Mouse (Mus musculus) embryonic stem cell, embryonic (primary cell): ENCODE data around the gene Cdc26.

Experiments used
- CTCF ChIA-PET, 4 experiments: fragments of 300-600 bp in 2 of 4; fragments of 350-600 bp in 2 of 4; sonication (Branson Sonifier 250); formaldehyde crosslinking; loops; one replicate each; lab custom pipeline; 2022; ENCODE audit warnings: inconsistent platforms in 2 of 4; lab: Charles Lee
- POLR2A ChIA-PET, 4 experiments: fragments of 300-600 bp in 2 of 4; fragments of 350-600 bp in 2 of 4; sonication (Branson Sonifier 250); formaldehyde crosslinking; loops; one replicate each; lab custom pipeline; 2022; ENCODE audit warnings: antibody characterized with exemption in 4 of 4, inconsistent platforms in 1 of 4; lab: Charles Lee

Gene Cdc26

DNA sequence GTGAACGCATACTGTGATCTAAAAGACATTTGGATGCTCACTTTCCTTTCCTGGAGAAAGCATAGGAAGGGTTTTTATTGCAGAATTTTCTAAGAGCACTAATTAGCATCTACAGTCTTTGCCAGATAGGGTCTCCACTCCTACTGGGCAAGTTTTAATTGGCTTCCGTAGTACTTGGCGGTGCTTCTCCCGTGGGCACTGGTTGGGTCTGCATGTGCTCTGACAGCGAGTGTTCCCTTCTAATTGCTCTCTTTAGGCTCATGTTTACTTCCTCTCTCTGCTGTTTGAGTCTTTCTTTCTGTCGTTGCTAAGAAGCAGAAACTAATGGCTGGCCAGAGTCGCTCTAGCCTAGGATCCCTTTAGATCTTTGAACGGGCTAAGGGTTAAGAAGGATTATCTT, 10.0 kb upstream of the Cdc26 start:
- CTCF ChIA-PET, result no interaction called here
- POLR2A ChIA-PET, result interaction anchor here in 1 of 4 experiments (1.0 to 14.4 kb wide), 3 partner anchors 10 to 11 kb away, joined by 5 to 126 read pairs (median 18); partner anchors contain the start of genes Cdc26 and Prpf4

DNA sequence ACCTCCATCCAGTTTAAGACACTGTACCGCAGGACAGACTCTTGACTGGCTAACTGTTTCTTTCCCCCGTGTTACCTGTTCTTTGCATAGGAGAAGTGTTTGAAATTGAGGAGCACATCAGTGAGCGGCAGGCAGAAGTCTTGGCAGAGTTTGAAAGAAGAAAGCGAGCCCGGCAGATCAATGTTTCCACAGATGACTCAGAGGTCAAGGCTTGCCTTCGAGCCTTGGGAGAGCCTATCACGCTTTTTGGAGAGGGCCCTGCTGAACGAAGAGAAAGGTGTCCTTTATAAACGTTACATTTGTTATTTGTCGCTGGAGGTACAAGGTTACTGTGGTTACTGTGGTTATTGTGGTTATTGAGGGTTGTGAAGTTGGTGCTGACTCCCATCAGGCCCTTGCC, 3.2 kb upstream of the Cdc26 start:
- POLR2A ChIA-PET, result interaction anchor here in 3 of 4 experiments (0.5 to 8.8 kb wide), 7 partner anchors 9 to 59 kb away, joined by 3 to 126 read pairs (median 4); partner anchors contain the start of genes Fkbp15 (in 2 of the 3), Slc31a1 (in 2 of the 3) and Wdr31 (in 1 of the 3)

DNA sequence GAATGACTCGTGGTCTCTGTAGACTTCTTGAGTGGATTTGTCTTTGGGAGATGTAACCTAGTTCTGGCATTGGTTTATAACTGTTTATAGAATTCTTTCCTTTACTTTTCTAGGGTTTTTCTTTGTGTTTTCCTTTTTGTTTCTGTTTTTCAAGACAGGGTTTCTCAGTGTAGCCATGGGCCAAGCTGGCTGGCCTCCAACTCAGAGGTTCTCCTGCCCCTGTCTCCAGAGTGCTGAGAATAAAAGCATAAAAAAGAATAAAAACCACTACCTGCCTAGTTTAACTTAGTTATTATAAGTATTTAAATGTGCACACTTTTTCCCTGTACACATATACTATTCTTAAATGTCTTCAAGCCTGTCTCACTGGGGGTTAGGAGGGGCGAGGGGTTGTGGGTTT, 1.9 kb upstream of the Cdc26 start:
- CTCF ChIA-PET, result no interaction called here
- POLR2A ChIA-PET, result interaction anchor here in 2 of 4 experiments (0.6 to 8.8 kb wide), 15 partner anchors 11 to 202 kb away, joined by 3 to 126 read pairs (median 6); partner anchors contain the start of genes Fkbp15 (in 2 of the 2), Slc31a1 (in 2 of the 2) and Rnf183 (in 1 of the 2)

More for the DNA sequence above, 3.2 kb upstream of the Cdc26 start:
- CTCF ChIA-PET, result no interaction called here

DNA sequence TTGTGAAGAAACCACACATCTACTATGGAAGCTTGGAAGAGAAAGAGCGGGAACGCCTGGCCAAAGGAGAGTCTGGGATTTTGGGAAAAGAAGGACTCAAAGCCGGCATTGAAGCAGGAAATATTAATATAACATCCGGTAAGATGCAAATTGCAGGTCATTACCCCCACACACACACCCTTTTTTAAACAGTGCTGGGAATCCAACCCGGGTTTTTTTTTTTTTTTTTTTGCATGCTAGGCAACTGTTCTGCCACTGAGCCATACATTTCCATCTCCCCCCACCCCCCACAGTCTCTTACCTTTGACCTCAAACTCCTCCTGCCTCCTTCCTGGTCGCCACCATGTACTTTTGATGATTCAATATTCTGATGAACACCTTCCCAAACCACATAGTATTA, 1.2 kb upstream of the Cdc26 start:
- CTCF ChIA-PET, result interaction anchor here in 1 of 4 experiments (0.6 to 1.1 kb wide), 2 partner anchors 11 to 17 kb away, joined by 3 read pairs; no protein-coding TSS in a partner anchor
- POLR2A ChIA-PET, result interaction anchor here (0.6 to 8.8 kb wide), 37 partner anchors 8 to 201 kb away, joined by 3 to 126 read pairs (median 6); partner anchors contain the start of genes Fkbp15 (in 3 of the 4), Slc31a1 (in 3 of the 4), 4933430I17Rik (in 1 of the 4) and Alad (in 1 of the 4)

DNA sequence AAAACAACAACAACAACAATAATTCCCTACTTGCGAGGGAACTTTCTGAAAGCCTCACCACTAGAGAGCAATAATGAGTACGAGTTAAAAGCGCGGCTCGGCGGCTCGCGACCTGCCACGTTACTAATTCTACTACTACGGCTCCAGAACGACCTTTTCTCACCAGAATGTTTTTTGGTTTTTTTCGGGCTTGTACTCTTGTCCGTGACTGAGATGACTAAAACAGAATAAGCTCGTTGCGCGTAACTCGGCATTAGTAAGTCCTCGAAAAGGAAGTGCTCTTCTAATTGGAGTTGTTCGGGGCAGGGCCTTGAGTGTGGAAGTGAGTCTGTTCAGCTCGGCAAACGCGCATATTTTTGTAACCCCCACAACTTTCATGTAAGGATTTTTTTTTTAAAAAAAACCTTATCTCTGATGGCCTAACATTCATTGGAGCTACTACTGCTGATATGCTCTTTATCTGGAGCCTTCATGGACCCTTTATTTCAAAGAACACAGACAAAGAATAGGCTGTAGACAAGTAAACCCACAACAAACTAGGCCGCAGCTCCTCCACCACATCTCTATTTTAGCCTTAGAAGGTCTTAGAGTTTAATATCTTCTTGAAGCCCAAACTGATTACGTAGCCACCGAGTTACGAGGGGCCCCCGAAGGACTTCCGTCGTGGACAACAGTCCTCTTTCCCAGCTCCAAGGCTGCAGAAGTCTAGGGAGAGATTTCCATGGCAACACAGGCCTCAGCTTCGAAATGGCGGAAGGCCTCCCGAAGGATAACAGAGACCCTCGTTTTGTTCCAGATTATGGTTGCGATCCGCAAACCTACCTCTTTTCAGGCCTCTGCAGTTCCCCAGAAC, 486 bp downstream of the Cdc26 start:
- CTCF ChIA-PET, result interaction anchor here in 3 of 4 experiments (0.7 to 1.9 kb wide), 16 partner anchors 13 to 356 kb away, joined by 3 to 7 read pairs (median 4); partner anchors contain the start of genes Fkbp15 (in 2 of the 3) and Slc31a1 (in 2 of the 3)
- POLR2A ChIA-PET, result interaction anchor here (0.5 to 8.8 kb wide), 82 partner anchors 8 to 1278 kb away, joined by 3 to 126 read pairs (median 4); partner anchors contain the start of genes 4933430I17Rik (in 4 of the 4), Pole3 (in 4 of the 4), Fkbp15 (in 3 of the 4) and Slc31a1 (in 3 of the 4)

DNA sequence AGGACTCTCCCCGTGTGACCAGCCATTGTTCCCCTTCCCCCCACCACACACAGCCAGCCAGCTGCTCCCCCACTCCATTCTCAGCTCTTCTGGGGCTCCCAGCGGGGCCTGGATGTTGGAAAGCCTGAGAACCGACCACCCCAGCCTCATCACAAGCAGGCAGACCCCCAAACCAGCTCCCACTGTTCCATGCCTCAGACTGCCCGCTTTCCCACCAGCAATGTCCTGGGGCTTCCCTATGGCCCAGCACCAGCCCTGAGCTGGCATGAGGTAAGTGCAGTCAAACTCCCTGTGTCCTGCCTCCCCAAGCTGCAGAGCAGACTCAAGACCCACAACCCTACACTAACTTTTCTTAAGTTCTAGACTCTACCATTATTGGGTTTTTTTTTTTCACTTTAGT, 2.3 kb downstream of the Cdc26 start:
- CTCF ChIA-PET, result interaction anchor here in 1 of 4 experiments (0.6 to 1.6 kb wide), 8 partner anchors 23 to 358 kb away, joined by 3 to 8 read pairs (median 3); partner anchors contain the start of genes Fkbp15 and Slc31a1
- POLR2A ChIA-PET, result interaction anchor here in 3 of 4 experiments (0.6 to 8.8 kb wide), 15 partner anchors 7 to 158 kb away, joined by 3 to 126 read pairs (median 5); partner anchors contain the start of genes Fkbp15 (in 3 of the 3) and Slc31a1 (in 3 of the 3)

DNA sequence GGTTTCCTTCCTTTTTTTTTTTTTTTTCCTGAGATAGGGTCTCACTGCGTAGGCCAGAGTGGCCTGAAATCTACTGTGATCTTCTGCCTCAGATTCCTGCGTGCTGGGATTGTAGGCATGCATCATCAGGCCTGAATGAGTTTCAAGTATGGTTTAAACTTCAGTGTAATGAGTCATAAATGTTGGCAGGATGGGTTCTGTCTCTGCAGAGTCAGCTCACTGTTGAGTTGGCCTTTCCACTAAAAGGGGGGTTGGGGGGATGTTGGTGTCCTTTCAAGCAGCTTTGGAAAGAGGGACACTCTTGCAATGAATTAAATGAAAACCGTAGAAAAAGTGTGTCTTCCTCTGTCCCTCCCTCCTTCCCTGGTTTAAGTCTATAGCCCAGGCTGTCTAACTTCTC, 9.5 kb downstream of the Cdc26 start:
- ChIA-PET POLR2A (interaction anchor here in 3 of 4 experiments (0.6 to 5.2 kb wide), 21 partner anchors 8 to 117 kb away, joined by 3 to 53 read pairs (median 5); partner anchors contain the start of genes Cdc26 (in 3 of the 3), Fkbp15 (in 3 of the 3), Prpf4 (in 3 of the 3) and Slc31a1 (in 3 of the 3)), CTCF (interaction anchor here in 1 of 4 experiments (0.6 kb wide), 1 partner anchor 82 kb away, joined by 3 read pairs; no protein-coding TSS in a partner anchor)

DNA sequence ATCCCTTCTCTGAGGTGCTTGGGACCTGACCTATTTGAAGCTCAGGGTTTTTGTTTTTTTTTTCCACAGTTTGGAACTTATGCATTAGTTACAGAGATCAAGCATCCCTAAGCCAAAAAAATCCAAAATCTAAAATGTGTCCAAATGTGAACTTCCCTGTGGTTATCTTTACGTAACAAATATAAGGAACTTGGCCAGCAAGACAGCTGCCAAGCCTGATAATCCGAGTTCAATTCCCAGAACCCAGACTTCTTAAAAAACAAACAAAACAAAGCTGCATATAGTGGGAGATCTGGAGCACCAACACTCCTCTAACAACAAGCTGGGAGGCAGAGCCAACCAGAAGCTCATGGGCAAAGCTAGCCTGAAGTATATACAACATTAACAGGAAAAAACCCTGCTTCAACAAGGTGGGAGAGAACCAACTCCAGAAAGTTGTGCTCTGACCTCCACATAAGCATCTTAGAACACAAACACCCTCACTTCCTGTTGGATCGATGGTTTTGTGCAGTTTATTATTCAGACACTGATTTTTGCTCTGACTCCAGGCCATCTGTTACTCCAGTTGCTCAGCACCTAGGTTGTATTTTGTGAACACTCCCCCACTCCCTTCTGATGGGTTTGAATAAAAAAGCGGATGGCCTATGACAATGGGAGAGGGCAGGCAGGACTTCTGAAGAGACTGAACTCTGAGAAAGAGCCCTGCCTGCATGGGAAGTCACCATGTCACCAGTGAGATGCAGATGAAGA, 10.7 kb downstream of the Cdc26 start:
- CTCF ChIA-PET, result interaction anchor here in 1 of 4 experiments (1.0 kb wide), 1 partner anchor 58 kb away, joined by 3 read pairs; no protein-coding TSS in a partner anchor
- POLR2A ChIA-PET, result interaction anchor here in 3 of 4 experiments (0.6 to 5.2 kb wide), 15 partner anchors 8 to 70 kb away, joined by 3 to 53 read pairs (median 5); partner anchors contain the start of genes Fkbp15 (in 3 of the 3), Slc31a1 (in 3 of the 3), Cdc26 (in 2 of the 3) and Prpf4 (in 2 of the 3)

DNA sequence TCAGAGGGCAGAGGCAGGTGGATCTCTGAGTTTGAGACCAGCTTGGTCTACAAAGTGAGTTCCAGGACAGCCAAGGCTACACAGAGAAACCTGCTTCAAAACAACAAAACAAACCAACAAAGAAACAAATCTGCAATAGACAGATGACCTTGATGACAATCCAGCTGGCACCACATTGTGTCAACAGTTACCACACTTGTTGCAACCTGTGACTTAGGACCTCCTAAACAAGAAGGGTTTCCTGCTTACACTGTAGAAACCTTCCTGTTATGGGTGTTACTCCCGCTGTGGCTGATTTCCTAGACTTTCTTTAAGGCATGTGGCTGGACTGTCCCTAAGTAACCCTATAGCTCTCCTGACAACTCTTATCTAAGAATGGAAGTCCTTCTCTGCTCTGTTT, 12.6 kb downstream of the Cdc26 start:
- ChIA-PET CTCF (no interaction called here), POLR2A (interaction anchor here in 3 of 4 experiments (0.7 to 2.2 kb wide), 5 partner anchors 11 to 40 kb away, joined by 3 to 11 read pairs (median 5); partner anchors contain the start of genes Cdc26 (in 2 of the 3), Prpf4 (in 2 of the 3), Fkbp15 (in 1 of the 3) and Slc31a1 (in 1 of the 3))

DNA sequence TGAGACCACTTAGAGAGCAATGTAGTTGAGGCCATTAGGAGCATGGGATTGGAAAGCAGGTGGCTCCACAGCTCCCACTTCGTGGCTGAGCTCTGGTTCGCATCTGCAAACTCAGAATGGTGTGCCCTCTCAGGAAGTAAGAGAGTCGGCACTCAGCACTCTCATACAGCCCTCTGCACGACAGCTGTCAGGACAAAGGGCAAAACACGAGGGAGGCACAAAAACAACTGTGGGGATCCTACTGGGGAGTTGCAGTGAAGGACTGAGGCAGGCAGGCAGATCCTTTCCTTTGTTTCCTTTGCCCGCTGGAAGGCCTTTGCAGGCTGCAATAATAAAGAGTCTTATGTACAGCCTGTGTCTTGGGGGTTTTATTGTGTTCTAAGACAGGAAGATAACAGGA, 15.0 kb downstream of the Cdc26 start:
- ChIA-PET POLR2A (interaction anchor here in 2 of 4 experiments (0.9 to 8.6 kb wide), 9 partner anchors 9 to 39 kb away, joined by 3 to 56 read pairs (median 13); partner anchors contain the start of genes Cdc26 (in 2 of the 2), Fkbp15 (in 2 of the 2), Prpf4 (in 2 of the 2) and Slc31a1 (in 2 of the 2)), CTCF (interaction anchor here in 2 of 4 experiments (0.6 to 0.7 kb wide), 3 partner anchors 13 to 86 kb away, joined by 3 to 5 read pairs (median 4); no protein-coding TSS in a partner anchor)

DNA sequence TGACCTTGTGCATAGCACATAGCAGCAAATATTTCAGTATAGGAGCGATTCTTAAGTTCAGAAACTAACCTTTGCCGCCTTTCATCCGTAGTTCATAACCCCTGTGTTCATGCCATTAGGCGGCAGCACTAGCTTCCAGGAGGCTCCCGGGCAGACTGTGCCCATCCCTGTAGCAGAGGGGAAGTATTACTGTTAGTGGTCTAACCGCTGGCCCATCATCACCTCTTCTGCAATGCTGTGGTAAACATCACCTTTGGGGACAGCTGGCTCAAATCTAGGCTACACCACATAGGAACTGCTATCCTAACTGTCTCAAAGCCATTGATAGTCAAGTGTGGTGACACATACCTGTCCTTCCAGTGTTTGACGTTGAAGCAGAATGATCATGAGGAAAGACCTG, 16.6 kb downstream of the Cdc26 start:
- CTCF ChIA-PET, result interaction anchor here in 1 of 4 experiments (1.8 kb wide), 1 partner anchor 16 kb away, joined by 4 read pairs; the partner anchor contains the start of genes Cdc26 and Prpf4
- POLR2A ChIA-PET, result interaction anchor here (0.6 to 8.6 kb wide), 19 partner anchors 8 to 110 kb away, joined by 3 to 56 read pairs (median 5); partner anchors contain the start of genes Cdc26 (in 3 of the 4), Fkbp15 (in 3 of the 4), Prpf4 (in 3 of the 4) and Slc31a1 (in 3 of the 4)

DNA sequence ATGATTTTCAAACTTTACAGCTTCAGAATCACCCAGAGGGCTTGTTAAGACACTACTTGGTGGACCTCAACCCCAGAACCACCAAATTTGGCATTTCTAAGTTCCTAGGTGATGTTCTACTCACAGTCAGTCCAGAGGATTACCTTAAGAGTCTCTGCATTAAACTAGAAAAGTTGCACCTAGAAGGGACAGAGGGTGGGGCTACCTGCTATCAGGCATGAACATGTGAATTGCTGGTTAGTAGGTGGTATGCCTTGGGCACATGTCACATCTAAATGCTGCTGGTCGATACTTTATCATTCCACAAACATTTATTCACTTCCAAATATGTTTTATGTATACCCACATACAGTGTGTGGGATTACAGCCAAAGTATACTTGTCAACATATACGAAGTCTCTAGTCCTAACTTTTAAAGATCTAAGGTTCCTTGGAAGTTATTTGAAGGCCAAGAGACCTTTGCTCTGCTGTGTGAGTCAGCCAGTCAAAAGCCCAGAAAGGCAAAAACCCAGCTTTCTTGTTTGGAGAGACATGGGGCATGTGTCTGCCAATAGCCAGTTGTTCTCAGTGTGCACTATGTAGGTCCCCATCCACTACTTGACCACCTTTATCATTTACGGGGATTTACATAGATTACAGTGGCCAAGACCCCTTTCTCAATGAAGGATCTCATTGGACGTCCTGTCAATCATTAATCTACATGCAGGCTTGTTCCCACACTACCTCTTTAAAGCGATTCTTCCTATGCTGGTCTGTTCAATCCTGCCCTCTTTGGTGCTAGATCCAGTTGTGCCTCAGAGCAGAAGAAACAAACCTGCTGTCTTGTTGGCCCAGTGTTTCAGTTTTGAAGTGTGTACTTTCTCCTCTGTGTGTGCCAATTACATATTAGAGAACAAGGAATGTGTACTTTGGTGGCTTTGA, 18.6 kb downstream of the Cdc26 start:
- POLR2A ChIA-PET, result interaction anchor here in 2 of 4 experiments (0.7 to 8.6 kb wide), 14 partner anchors 7 to 192 kb away, joined by 3 to 56 read pairs (median 6); partner anchors contain the start of genes Fkbp15 (in 2 of the 2), Slc31a1 (in 2 of the 2), Cdc26 (in 1 of the 2) and Prpf4 (in 1 of the 2)
- CTCF ChIA-PET, result no interaction called here

DNA sequence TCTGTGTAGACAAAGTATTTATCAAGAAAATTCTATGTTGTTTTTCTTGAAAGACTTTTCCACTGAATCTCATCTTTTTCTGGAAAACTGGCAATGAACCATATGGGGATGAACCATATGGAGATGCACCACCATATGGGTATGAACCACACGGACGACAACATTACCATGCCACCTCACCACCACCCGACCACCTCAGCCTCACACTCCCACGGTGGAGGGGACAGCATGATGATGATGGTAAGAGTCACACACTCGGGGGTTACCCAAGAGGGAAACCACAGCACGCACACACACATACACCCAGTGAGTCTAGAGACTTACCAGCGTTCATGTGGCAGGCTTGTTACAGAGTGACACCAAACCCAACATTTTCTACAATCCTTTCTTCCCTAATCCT, 23.0 kb downstream of the Cdc26 start:
- CTCF ChIA-PET, result no interaction called here
- POLR2A ChIA-PET, result interaction anchor here in 3 of 4 experiments (0.7 to 7.2 kb wide), 5 partner anchors 10 to 25 kb away, joined by 3 to 79 read pairs (median 3); partner anchors contain the start of genes Fkbp15 (in 3 of the 3) and Slc31a1 (in 3 of the 3)

DNA sequence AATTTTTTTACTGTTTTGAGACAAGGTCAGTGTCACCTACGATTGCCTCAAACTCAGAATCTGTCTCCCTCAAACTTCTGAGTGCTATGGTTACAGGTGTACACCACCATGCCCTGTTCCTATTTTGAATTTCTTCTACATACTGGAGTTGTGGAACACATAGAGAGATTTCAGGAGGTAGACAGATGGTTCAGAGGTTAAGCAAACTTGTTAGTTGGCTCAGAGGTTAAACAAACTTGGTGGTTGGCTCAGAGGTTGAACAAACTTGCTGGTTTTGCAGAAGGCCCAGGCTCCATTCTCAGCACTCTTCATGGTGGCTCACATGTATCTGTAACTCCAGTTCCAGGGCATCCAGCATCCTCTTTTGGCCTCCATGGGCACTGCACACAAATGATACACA, 24.3 kb downstream of the Cdc26 start:
- ChIA-PET POLR2A (interaction anchor here in 2 of 4 experiments (0.8 to 7.2 kb wide), 12 partner anchors 8 to 199 kb away, joined by 3 to 79 read pairs (median 4); partner anchors contain the start of genes Cdc26 (in 2 of the 2), Fkbp15 (in 2 of the 2), Prpf4 (in 2 of the 2) and Slc31a1 (in 2 of the 2)), CTCF (interaction anchor here in 1 of 4 experiments (1.1 kb wide), 1 partner anchor 23 kb away, joined by 4 read pairs; no protein-coding TSS in a partner anchor)

DNA sequence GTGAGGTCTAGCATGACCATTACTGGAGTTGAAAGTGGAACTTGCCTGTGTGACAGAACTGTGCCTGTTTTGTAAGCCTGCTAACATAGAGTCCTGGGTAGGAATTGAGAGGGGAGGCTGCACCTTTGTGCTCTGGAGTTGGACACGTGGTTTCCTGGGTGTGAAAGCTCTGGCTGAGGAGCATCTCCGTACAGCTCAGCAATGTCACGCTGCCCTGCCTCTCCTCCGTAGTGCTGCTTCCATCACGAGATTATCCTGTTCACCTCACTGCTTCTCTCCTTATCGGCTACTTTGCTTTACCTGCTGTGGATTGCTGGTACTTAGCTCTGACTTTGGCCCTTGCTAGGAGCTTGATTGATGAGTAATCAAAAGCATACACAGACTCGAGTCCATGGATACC, 24.7 kb downstream of the Cdc26 start:
- ChIA-PET POLR2A (interaction anchor here in 2 of 4 experiments (0.8 to 7.2 kb wide), 13 partner anchors 8 to 199 kb away, joined by 3 to 79 read pairs (median 4); partner anchors contain the start of genes Cdc26 (in 2 of the 2), Fkbp15 (in 2 of the 2), Prpf4 (in 2 of the 2) and Slc31a1 (in 2 of the 2)), CTCF (interaction anchor here in 1 of 4 experiments (0.6 to 1.1 kb wide), 2 partner anchors 22 to 23 kb away, joined by 3 to 4 read pairs; no protein-coding TSS in a partner anchor)
